Mouse (Mus musculus) kidney, postnatal 0 days (tissue): Measurements from ENCODE around the gene Panx2. TPM values are rescaled to one million over a fixed set of nuclear protein-coding genes. Genes with fewer than 3 reads are reported as not detected.
A peak's percentile ranks its signal among the peaks of the same experiment; 100 is the strongest.

Experiments used
- ATAC-seq: fragments of 200-750 bp; cut with Nextera tagmentation; replicated peaks from 2 replicates; pipeline ENCODE4 v1.8.0; 2017; ENCODE audit warnings: low read depth, moderate number of reproducible peaks, moderate TSS enrichment, moderate library complexity; ENCODE audit not compliant: low FRiP score
- DNase-seq: peaks from one replicate; pipeline ENCODE4 v3.0.0-alpha.2; 2016; ENCODE audit warnings: low spot score
- H3K27ac ChIP-seq: fragments of 300-500 bp; sonication (generic); 2 replicates; pipeline ENCODE4 v1.5.1; 2014; ENCODE audit warnings: mild to moderate bottlenecking
- H3K27me3 ChIP-seq: fragments of 300-500 bp; sonication (generic); 2 replicates; pipeline ENCODE4 v1.6.1; 2014; ENCODE audit warnings: low read length, mixed read lengths; ENCODE audit not compliant: insufficient read depth
- H3K36me3 ChIP-seq: fragments of 300-500 bp; sonication (generic); 2 replicates; pipeline ENCODE4 v1.6.1; 2014; ENCODE audit warnings: low read length, mixed read lengths; ENCODE audit not compliant: insufficient read depth
- H3K4me1 ChIP-seq: fragments of 300-500 bp; sonication (generic); replicated peaks from 2 replicates; pipeline ENCODE4 v1.6.1; 2014; ENCODE audit warnings: antibody characterized with exemption, low read length, mixed read lengths; ENCODE audit not compliant: insufficient read depth
- H3K4me2 ChIP-seq: fragments of 300-500 bp; sonication (generic); 2 replicates; pipeline ENCODE4 v1.6.1; 2014; ENCODE audit warnings: mild to moderate bottlenecking, low read length, moderate library complexity, mixed read lengths
- H3K4me3 ChIP-seq: fragments of 300-500 bp; sonication (generic); replicated peaks from 2 replicates; pipeline ENCODE4 v1.5.1; 2014; ENCODE audit warnings: low read depth, low read length
- H3K9ac ChIP-seq: fragments of 300-500 bp; sonication (generic); 2 replicates; pipeline ENCODE4 v1.6.1; 2014; ENCODE audit warnings: low read depth, low read length
- H3K9me3 ChIP-seq: fragments of 300-500 bp; sonication (generic); replicated peaks from 2 replicates; pipeline ENCODE4 v1.6.1; 2016; ENCODE audit warnings: low read length, inconsistent platforms, mixed read lengths
- CTCF ChIP-seq: IDR thresholded peaks from 2 replicates; pipeline ENCODE4 v1.5.1; 2016; ENCODE audit warnings: antibody characterized with exemption, low read depth, mild to moderate bottlenecking, moderate library complexity
- WGBS: fragments of 180-500 bp; shearing (Covaris S2); extraction: QIAGEN DNeasy Blood & Tissue Kit; methylation state at CpG from one replicate; pipeline ENCODE4 v1.1.7; 2014; 5-methylcytosine and 5-hydroxymethylcytosine counted together
- polyA plus RNA-seq: library from polyadenylated mRNA; unstranded; fragments of >200 nt; fragmentation: Nextera tagmentation; extraction: Ambion mirVana; gene quantifications from 2 replicates; pipeline ENCODE4 v1.2.1, GENCODE M21; 2015

The Panx2 gene
- polyA plus RNA-seq, 1 experiment from 2014 or later: 0.04 TPM

DNA sequence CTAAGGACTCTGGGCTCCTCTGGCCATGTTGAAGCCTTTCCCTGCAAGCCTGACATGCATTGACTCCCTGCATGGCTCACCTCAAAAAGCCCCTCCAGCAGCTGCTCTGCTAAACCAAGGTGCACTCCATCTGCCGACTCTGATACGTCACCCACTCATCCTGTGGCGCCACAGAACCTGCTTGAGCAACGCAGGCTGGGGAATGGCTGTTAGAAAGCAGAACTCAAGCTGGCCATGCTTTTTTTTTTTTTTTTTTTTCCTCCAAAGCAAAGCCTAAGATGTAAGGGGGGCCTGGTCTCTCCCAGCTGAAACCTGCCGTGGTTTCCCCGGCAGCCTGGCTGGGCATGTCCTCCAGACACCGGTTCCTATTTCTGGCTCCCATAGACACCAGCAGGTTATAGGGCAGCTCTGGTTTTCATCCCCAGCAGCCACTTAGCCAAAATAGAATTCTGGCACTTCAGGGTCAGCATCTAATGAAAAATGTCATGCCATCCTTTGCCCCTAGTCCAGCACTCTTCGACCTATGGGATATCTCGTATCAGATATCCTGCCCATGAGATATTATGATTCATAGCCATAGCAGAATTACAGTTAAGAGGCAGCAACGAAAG, 14.6 kb downstream of the Panx2 start:
- H3K36me3 ChIP-seq: no peaks in the 10 kb centered on the region
- H3K27ac ChIP-seq: no peak overlapping the region
- H3K4me3 ChIP-seq: no peak overlapping the region
- 82% methylated on average over 10 of the region's 10 CpGs for WGBS
- no peak for TF ChIP-seq CTCF
- DNase-seq: no peak
- peaks cover 20% of the 10 kb centered on the region for H3K4me1 ChIP-seq
- H3K9ac ChIP-seq: 0 out of 2 replicates have a peak overlapping the region, but pooled peaks have one; percentile 92
- H3K27me3 ChIP-seq: no peaks in the 10 kb centered on the region
- no peak overlapping the region for H3K4me2 ChIP-seq
- H3K9me3 ChIP-seq: no peaks in the 10 kb centered on the region
- ATAC-seq: no peak

- DNase-seq (no peak), ATAC-seq (0 out of 2 replicates have a peak, but pooled peaks have one; percentile 6)
- H3K4me2 ChIP-seq: peak within 1 kb of the TSS; percentile 67
- H3K4me3 ChIP-seq: peak within 1 kb of the TSS; percentile 81
- no peak for TF ChIP-seq CTCF
- peak within 1 kb of the TSS; percentile 93 for H3K27ac ChIP-seq
- no peaks in the 10 kb centered on the region for H3K27me3 ChIP-seq
- 0 out of 2 replicates have a peak, but pooled peaks cover 1% of the 10 kb centered on the region for H3K36me3 ChIP-seq
- peak within 1 kb of the TSS; percentile 92 for H3K9ac ChIP-seq
- 17% methylated on average over 11 of the region's 11 CpGs for WGBS
- H3K4me1 ChIP-seq: peaks cover 20% of the 10 kb centered on the region
- H3K9me3 ChIP-seq: no peaks in the 10 kb centered on the region
These were observed 15.3 kb downstream of the Panx2 start, which contains the start of gene Trabd for GRCm38 (mm10) chr15:89074613-89075477. Trabd (plus strand) TSS chr15:89075124.

- no peak for TF ChIP-seq CTCF
- no peaks in the 10 kb centered on the region for H3K9me3 ChIP-seq
- peak overlapping the region; percentile 93 for H3K27ac ChIP-seq
- peak; percentile 95 for DNase-seq
- H3K36me3 ChIP-seq: peaks cover 3% of the 10 kb centered on the region; the same call in 1 of the 2 replicates
- H3K4me2 ChIP-seq: peak overlapping the region; percentile 67
- peaks cover 20% of the 10 kb centered on the region for H3K4me1 ChIP-seq
- ATAC-seq: peak; percentile 91
- under 1% methylated on average over 54 of the region's 59 CpGs for WGBS
- peak overlapping the region; percentile 81 for H3K4me3 ChIP-seq
- H3K27me3 ChIP-seq: no peaks in the 10 kb centered on the region
- peak overlapping the region; percentile 92 for H3K9ac ChIP-seq
These were observed 16.1 kb downstream of the Panx2 start for GRCm38 (mm10) chr15:89075478-89076147.

- no peaks in the 10 kb centered on the region for H3K27me3 ChIP-seq
- ATAC-seq: 0 out of 2 replicates have a peak, but pooled peaks have one; percentile 0
- H3K9me3 ChIP-seq: no peaks in the 10 kb centered on the region
- under 1% methylated on average over 25 of the region's 39 CpGs for WGBS
- TF ChIP-seq CTCF: no peak
- peak overlapping the region; percentile 67 for H3K4me2 ChIP-seq
- peaks cover 20% of the 10 kb centered on the region for H3K4me1 ChIP-seq
- peak overlapping the region; percentile 81 for H3K4me3 ChIP-seq
- peaks cover 9% of the 10 kb centered on the region; the same call in 1 of the 2 replicates for H3K36me3 ChIP-seq
- H3K27ac ChIP-seq: peak overlapping the region; percentile 93
- H3K9ac ChIP-seq: peak overlapping the region; percentile 92
- peak; percentile 58 for DNase-seq
These were observed 16.7 kb downstream of the Panx2 start for GRCm38 (mm10) chr15:89076156-89076731.

DNA sequence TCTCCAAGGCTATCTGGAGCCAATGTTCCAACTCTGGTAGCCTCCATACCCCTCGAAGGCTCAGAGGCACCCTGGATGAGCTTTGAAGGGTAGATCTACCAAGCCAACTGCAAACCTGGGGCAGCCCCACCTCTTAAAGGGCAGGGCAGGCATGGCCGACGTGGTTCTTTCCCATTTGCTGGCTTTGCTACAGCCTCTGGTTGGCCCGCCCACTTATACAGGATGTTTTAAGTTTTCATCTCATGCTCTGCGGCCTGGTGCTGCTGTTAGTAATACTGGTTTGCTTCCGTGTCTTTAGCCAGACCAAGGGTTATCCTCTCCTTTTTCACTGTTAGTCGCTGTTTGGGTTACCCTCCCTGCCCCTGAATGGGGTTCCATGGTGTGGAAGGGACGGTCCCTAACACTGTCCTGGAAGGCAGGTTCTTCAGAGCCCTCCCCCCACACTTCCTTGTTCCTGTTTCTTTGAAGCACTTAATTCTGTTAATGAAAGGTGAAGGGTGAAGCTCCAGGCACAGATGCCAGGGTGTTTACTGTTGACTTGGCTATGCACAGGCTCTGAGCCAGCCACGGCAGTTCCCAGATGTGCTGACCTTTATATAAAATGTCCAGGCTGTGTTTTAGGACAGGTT, 18.8 kb downstream of the Panx2 start:
- H3K27ac ChIP-seq: peak overlapping the region; percentile 80
- 49% methylated on average over 9 of the region's 9 CpGs for WGBS

More for the DNA sequence above, 18.8 kb downstream of the Panx2 start:
- no peaks in the 10 kb centered on the region for H3K9me3 ChIP-seq
- no peak for TF ChIP-seq CTCF
- H3K27me3 ChIP-seq: no peaks in the 10 kb centered on the region
- ATAC-seq (no peak; the same call in 1 of the 2 replicates), DNase-seq (peak; percentile 51)
- H3K36me3 ChIP-seq: peaks cover 24% of the 10 kb centered on the region
- H3K4me2 ChIP-seq: peak overlapping the region; percentile 67
- H3K9ac ChIP-seq: peak overlapping the region; percentile 48; the same call in 1 of the 2 replicates
- 0 out of 2 replicates have a peak overlapping the region, but pooled peaks have one; percentile 9 for H3K4me3 ChIP-seq
- peaks cover 20% of the 10 kb centered on the region for H3K4me1 ChIP-seq
